Mouse (Mus musculus) C2C12 (cell line): Measurements from ENCODE around the gene Runx2. TPM values are rescaled to one million over a fixed set of nuclear protein-coding genes. Genes with fewer than 3 reads are reported as not detected.

Source experiments
- H3K27me3 ChIP-seq: one replicate; pipeline ENCODE4 v1.6.1; 2011; ENCODE audit not compliant: control insufficient read depth, insufficient read depth, insufficient read length
- H3K36me3 ChIP-seq: one replicate; pipeline ENCODE4 v1.6.1; 2011; ENCODE audit not compliant: control insufficient read depth, insufficient read depth
- H3K4me3 ChIP-seq: one replicate; pipeline ENCODE4 v1.5.1; 2011; ENCODE audit warnings: mild to moderate bottlenecking, control low read depth; ENCODE audit not compliant: poor library complexity, insufficient read depth, severe bottlenecking
- H3K79me2 ChIP-seq: one replicate; pipeline ENCODE4 v1.6.1; 2011; ENCODE audit not compliant: control insufficient read depth, insufficient read depth
- H3K79me3 ChIP-seq: one replicate; pipeline ENCODE4 v1.6.1; 2011; ENCODE audit warnings: low read depth, control low read depth
- H3ac ChIP-seq: one replicate; pipeline ENCODE3; 2011; ENCODE audit warnings: low read depth; ENCODE audit not compliant: control insufficient read depth, insufficient read length
- CEBPB ChIP-seq: IDR thresholded peaks from one replicate; pipeline ENCODE4 v1.6.1; 2011; ENCODE audit warnings: low read depth, mild to moderate bottlenecking, control low read depth, moderate library complexity
- CTCF ChIP-seq: IDR thresholded peaks from one replicate; pipeline ENCODE4 v1.5.1; 2011; ENCODE audit not compliant: control insufficient read depth, insufficient read depth, insufficient read length
- FOSL1 ChIP-seq: IDR thresholded peaks from one replicate; pipeline ENCODE4 v1.8.0; 2011; ENCODE audit warnings: mild to moderate bottlenecking, low read length; ENCODE audit not compliant: poor library complexity, insufficient read depth, severe bottlenecking
- MAX ChIP-seq: IDR thresholded peaks from one replicate; pipeline ENCODE4 v1.6.1; 2011; ENCODE audit warnings: mild to moderate bottlenecking, control low read depth
- MYOD1 ChIP-seq: IDR thresholded peaks from one replicate; pipeline ENCODE4 v1.6.1; 2011; ENCODE audit warnings: low read depth; ENCODE audit not compliant: control insufficient read depth, insufficient read length
- MYOG ChIP-seq: IDR thresholded peaks from one replicate; pipeline ENCODE4 v1.6.1; 2011; ENCODE audit not compliant: control insufficient read depth, insufficient read length; ENCODE audit errors: extremely low read depth
- USF1 ChIP-seq: IDR thresholded peaks from one replicate; pipeline ENCODE4 v1.6.1; 2011; ENCODE audit warnings: low read depth, mild to moderate bottlenecking, control low read depth, moderate library complexity
- polyA plus RNA-seq: library from polyadenylated mRNA; unstranded; fragments of >200 nt; fragmentation: generic; extraction: Trizol; gene quantifications from one replicate; pipeline ENCODE4 v1.2.1, GENCODE M21; 2012; ENCODE audit warnings: missing spikeins

Runx2 gene
- polyA plus RNA-seq, 1 experiment, result 16.6 TPM

DNA sequence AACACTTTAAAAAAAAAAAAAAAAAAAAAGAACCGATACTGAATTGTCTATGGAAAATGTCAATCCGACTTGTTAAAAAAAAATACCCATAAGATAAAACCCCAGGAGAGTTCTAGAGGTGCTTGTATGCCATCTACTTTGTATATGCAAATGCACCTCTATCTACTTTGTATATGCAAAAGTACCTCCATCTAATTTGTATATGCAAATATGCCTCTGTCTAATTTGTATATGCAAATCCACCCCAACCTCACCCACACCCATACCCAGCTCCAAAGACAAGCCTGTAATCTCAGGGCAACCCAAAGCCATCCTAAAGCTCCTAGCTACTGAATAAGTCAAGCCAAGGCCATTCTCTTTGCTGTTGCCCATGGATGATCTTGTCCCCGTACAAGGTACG, 203.1 kb downstream of the Runx2 start:
- Histone ChIP-seq H3K27me3 (no peaks in the 10 kb centered on the region), H3K4me3 (no peak overlapping the region), H3K79me2 (peaks cover 26% of the 10 kb centered on the region), H3K36me3 (peaks cover 62% of the 10 kb centered on the region), H3ac (no peak overlapping the region), H3K79me3 (peaks cover 4% of the 10 kb centered on the region)
- TF ChIP-seq MYOG (no peak), CEBPB (no peak), MYOD1 (no peak), MAX (no peak), USF1 (no peak), FOSL1 (no peak), CTCF (no peak)

GRCm38 (mm10) chr17:44610828-44611227, 203.8 kb downstream of the Runx2 start:
- peaks cover 66% of the 10 kb centered on the region for H3K36me3 ChIP-seq
- TF ChIP-seq CEBPB (no peak), MYOG (no peak), FOSL1 (no peak), CTCF (no peak)
- H3K79me2 ChIP-seq, result peaks cover 22% of the 10 kb centered on the region
- H3K27me3 ChIP-seq, result no peaks in the 10 kb centered on the region
- H3ac ChIP-seq, result no peak overlapping the region
- peaks cover 3% of the 10 kb centered on the region for H3K79me3 ChIP-seq
- H3K4me3 ChIP-seq, result no peak overlapping the region

DNA sequence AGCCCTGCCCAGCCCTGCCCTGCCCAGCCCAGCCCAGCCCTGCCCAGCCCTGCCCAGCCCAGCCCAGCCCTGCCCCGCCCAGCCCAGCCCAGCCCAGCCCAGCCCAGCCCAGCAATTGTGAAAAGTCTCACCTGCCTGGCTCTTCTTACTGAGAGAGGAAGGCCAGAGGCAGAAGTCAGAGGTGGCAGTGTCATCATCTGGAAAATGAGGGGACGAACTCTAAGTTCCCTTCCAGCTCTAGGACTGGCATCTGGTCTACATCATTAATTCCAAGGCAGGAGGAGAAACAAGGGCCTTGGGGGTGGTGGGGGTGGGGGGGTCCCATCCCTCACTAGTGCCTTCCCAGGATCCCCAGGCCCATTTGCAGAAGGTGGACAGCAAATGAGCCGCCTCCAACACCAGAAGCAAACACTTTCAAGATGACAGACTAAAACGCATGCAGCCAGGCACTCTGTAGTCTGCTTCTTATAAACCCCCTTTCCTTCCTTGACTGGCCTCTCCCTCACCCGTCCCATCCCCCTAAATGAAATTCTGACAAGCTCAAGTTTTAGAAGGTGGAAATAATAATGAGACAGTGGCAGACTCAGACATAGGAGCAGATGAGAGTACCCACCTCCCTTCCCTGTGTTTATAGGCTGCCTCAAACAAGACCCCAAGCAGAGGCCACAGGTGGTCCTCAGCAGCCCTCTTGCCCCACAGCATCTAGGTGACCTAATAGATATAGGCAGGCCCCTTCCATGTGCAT, 204.5 kb downstream of the Runx2 start:
- H3K79me2 ChIP-seq, result peaks cover 14% of the 10 kb centered on the region

DNA sequence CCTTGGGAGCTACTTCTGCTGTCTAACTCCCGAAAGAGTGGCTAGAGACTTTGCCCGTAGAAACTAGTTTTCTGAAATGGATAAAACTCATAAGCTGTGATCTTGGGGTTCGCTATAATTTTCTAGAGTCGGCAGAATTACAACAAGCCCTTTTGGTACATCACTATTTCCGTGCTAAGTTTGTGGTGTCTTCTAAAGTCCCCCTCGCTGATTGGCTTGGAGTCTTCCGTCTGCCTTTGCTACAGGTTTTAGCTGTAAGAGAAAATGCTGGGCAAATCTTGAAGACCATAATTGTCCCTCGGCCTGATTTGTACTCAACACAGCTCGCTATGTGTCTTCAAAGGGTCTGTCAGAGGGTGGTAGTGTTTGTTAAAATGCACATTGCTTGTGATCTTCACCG, 205.2 kb downstream of the Runx2 start:
- Histone ChIP-seq H3K27me3 (no peaks in the 10 kb centered on the region), H3K79me3 (peaks cover 3% of the 10 kb centered on the region), H3K79me2 (peaks cover 9% of the 10 kb centered on the region), H3K36me3 (peaks cover 69% of the 10 kb centered on the region), H3K4me3 (no peak overlapping the region), H3ac (no peak overlapping the region)
- TF ChIP-seq MAX, result no peak
- TF ChIP-seq MYOD1, result no peak
- no peak for TF ChIP-seq CTCF
- TF ChIP-seq CEBPB, result no peak
- TF ChIP-seq FOSL1, result no peak
- TF ChIP-seq MYOG, result no peak
- no peak for TF ChIP-seq USF1

More for the DNA sequence above, 204.5 kb downstream of the Runx2 start:
- Histone ChIP-seq H3K36me3 (peaks cover 67% of the 10 kb centered on the region), H3K4me3 (no peak overlapping the region), H3ac (no peak overlapping the region), H3K27me3 (no peaks in the 10 kb centered on the region), H3K79me3 (peaks cover 3% of the 10 kb centered on the region)
- TF ChIP-seq FOSL1 (no peak), CTCF (no peak), MYOG (no peak), USF1 (no peak), MAX (no peak), MYOD1 (no peak), CEBPB (no peak)

DNA sequence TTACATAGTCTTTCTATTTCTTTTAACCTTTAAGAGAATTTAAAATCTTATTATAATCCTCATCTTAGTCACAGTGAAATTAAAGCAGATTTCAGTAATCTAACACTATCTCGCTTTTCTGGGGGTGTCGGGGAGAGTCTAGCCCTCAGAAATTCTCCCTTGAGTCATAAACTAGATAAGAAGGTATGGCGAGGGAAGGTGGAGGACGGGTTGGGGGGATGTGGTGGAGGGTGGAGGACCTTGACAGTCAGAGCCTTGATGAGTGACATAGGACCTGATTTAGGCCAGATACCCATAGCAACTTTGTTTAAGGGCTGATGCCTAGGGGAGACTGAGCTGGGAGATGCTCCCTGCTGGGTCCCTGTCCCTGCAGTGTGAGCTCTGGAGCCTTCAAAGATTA, 205.7 kb downstream of the Runx2 start:
- Histone ChIP-seq H3K36me3 (peaks cover 65% of the 10 kb centered on the region), H3ac (no peak overlapping the region), H3K4me3 (no peak overlapping the region), H3K79me3 (peaks cover 2% of the 10 kb centered on the region), H3K27me3 (no peaks in the 10 kb centered on the region), H3K79me2 (peaks cover 5% of the 10 kb centered on the region)
- no peak for TF ChIP-seq USF1
- TF ChIP-seq CTCF, result no peak
- no peak for TF ChIP-seq MYOG
- TF ChIP-seq CEBPB, result no peak
- TF ChIP-seq FOSL1, result no peak
- no peak for TF ChIP-seq MAX
- TF ChIP-seq MYOD1, result no peak

DNA sequence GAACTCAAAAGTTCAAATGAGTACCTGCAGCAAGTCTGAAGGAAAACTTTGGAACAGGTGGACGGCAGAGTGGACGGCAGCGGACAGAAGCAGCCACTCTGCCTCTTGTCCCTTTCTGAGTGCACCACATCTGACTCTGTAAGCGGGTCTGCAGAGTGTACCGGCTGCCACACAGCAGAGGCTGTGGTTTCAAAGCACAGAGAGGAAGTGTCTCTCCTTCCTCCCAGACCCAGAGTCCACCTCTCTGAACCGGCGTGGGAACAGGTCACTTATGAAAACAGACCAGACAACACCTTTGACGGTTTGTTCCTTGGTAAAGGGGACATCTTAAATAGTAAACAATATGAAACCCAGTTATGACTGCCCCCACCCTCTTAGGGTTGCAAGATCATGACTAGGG, 207.2 kb downstream of the Runx2 start:
- Histone ChIP-seq H3K36me3 (peaks cover 65% of the 10 kb centered on the region), H3K79me3 (peaks cover 2% of the 10 kb centered on the region), H3ac (no peak overlapping the region), H3K79me2 (no peaks in the 10 kb centered on the region), H3K4me3 (no peak overlapping the region), H3K27me3 (no peaks in the 10 kb centered on the region)
- TF ChIP-seq MYOG (no peak), MAX (no peak), CTCF (no peak), MYOD1 (no peak), CEBPB (no peak), USF1 (no peak), FOSL1 (no peak)
